ENCODE assay signal across 15 mouse cellular contexts in genomic region chr6:135092798-135093470, GRCm38 (mm10). TPM values are rescaled to one million over a fixed set of nuclear protein-coding genes. Genes with fewer than 3 reads are reported as not detected.
DNase-seq lines count a peak whose midpoint lies in the region; ATAC-seq and TF ChIP-seq lines count a peak whose summit lies in the region.
"Had no signal": no experiment of that assay in that cellular context is flagged by ENCODE, and none has a peak within 500 bp of the region (broad histone marks: within the 10 kb centered on the region; RNA-seq: fewer than 3 reads in every experiment).

No protein-coding gene starts in this region.

- H3K9ac ChIP-seq in forebrain, postnatal 0 days: no peak overlapping the region
- H3K9ac ChIP-seq: limb, embryonic 12.5 days; lung, embryonic 14.5 days; stomach, embryonic 15.5 days had no signal

- H3K36me3 ChIP-seq in forebrain, postnatal 0 days (ENCODE audit: insufficient read depth): no peaks in the 10 kb centered on the region
- no peaks in the 10 kb centered on the region for H3K36me3 ChIP-seq in embryonic facial prominence, embryonic 10.5 days (replicated peaks)
- H3K36me3 ChIP-seq: limb, embryonic 12.5 days; stomach, embryonic 15.5 days had no signal

- no peaks in the 10 kb centered on the region for H3K9me3 ChIP-seq in forebrain, postnatal 0 days (ENCODE audit: low read length)
- no peaks in the 10 kb centered on the region for H3K9me3 ChIP-seq in embryonic facial prominence, embryonic 10.5 days
- H3K9me3 ChIP-seq: limb, embryonic 12.5 days; stomach, embryonic 15.5 days had no signal

- no peaks in the 10 kb centered on the region for H3K27me3 ChIP-seq in forebrain, postnatal 0 days (ENCODE audit: insufficient read depth, low read length)
- H3K27me3 ChIP-seq in embryonic facial prominence, embryonic 10.5 days (replicated peaks; ENCODE audit: low read depth, poor library complexity, severe bottlenecking): peaks cover 7% of the 10 kb centered on the region; the same call in 1 of the 2 replicates
- H3K27me3 ChIP-seq: limb, embryonic 12.5 days; stomach, embryonic 15.5 days had no signal

- H3K4me3 ChIP-seq in forebrain, postnatal 0 days (ENCODE audit: low read depth, low read length): no peak overlapping the region
- no peak overlapping the region for H3K4me3 ChIP-seq in embryonic facial prominence, embryonic 10.5 days
- H3K4me3 ChIP-seq: heart, adult 2 months; limb, embryonic 12.5 days; stomach, embryonic 15.5 days had no signal

- ATAC-seq in forebrain, postnatal 0 days: peak; percentile 91

- 59% methylated on average over 12 of the region's 12 CpGs for WGBS in forebrain, postnatal 0 days
- WGBS in embryonic facial prominence, embryonic 10.5 days: 89% methylated on average over 12 of the region's 12 CpGs

- H3K4me1 ChIP-seq in forebrain, postnatal 0 days (ENCODE audit: insufficient read depth): peaks cover 3% of the 10 kb centered on the region; the same call in 1 of the 2 replicates
- H3K4me1 ChIP-seq in embryonic facial prominence, embryonic 10.5 days: peaks cover 6% of the 10 kb centered on the region; the same call in 1 of the 2 replicates

- TF ChIP-seq CTCF in forebrain, postnatal 0 days (IDR thresholded peaks at IDR 0.05; ENCODE audit: low read depth): no peak

- DNase-seq in layer of hippocampus, adult 11-12 months (ENCODE audit: low spot score): peak; percentile 57
- DNase-seq in layer of hippocampus, postnatal 25 days (ENCODE audit: extremely low spot score in 1 of 2, low spot score in 1 of 2): no peak
- peak; percentile 78 for DNase-seq in forebrain, postnatal 0 days
- peak; percentile 21 to 35 for DNase-seq in layer of hippocampus, postnatal 10 days (ENCODE audit: low spot score in 2 of 2)
- DNase-seq in right cerebral cortex, postnatal 14 days: peak; percentile 27
- no peak for DNase-seq in retina, embryonic 14.5 days (ENCODE audit: low spot score)
- DNase-seq in embryonic facial prominence, embryonic 10.5 days (ENCODE audit: low spot score): no peak
- DNase-seq in kidney, postnatal 14 days: no peak
- DNase-seq: heart, adult 2 months; lung, embryonic 14.5 days had no signal

- no peak overlapping the region for H3K4me2 ChIP-seq in forebrain, postnatal 0 days (ENCODE audit: low read depth)
- H3K4me2 ChIP-seq: limb, embryonic 12.5 days; lung, embryonic 14.5 days; stomach, embryonic 15.5 days had no signal

- H3K27ac ChIP-seq in forebrain, postnatal 0 days (ENCODE audit: low read depth, low read length): peak overlapping the region; percentile 79
- no peak overlapping the region for H3K27ac ChIP-seq in embryonic facial prominence, embryonic 10.5 days (replicated peaks)
- H3K27ac ChIP-seq: heart, adult 2 months; limb, embryonic 12.5 days; stomach, embryonic 15.5 days had no signal

RNA-seq across cellular contexts. Expression of gene Gprc5d, which starts 25.1 kb away (rescaled TPM):
- not detected for total RNA-seq in layer of hippocampus, postnatal 25 days (2021)
- not detected in 2 replicates for total RNA-seq in forebrain, postnatal 0 days (2014; rRNA removed)
- polyA plus RNA-seq in forebrain, postnatal 0 days (2015; fragmentation: Nextera tagmentation; extraction: Ambion mirVana): 0.19 TPM in 1 of 2 replicates, not detected in the other
- total RNA-seq in layer of hippocampus, postnatal 10 days (2021): not detected
- not detected in 2 replicates for polyA plus RNA-seq in embryonic facial prominence, embryonic 10.5 days (2016; fragmentation: Nextera tagmentation; extraction: Ambion mirVana)
- total RNA-seq: heart, adult 2 months; hematopoietic stem cell, adult 5-6 weeks; megakaryocyte-erythroid progenitor cell, adult 5-6 weeks had no signal
- polyA plus RNA-seq: heart, adult 2 months; kidney, embryonic 14.5 days; limb, embryonic 12.5 days; lung, embryonic 14.5 days; stomach, embryonic 15.5 days had no signal

RNA-seq across cellular contexts. Expression of gene Gprc5a, which starts 27.5 kb away (rescaled TPM):
- not detected for total RNA-seq in layer of hippocampus, postnatal 25 days (2021)
- 0.43 and 0.62 TPM in 2 replicates for total RNA-seq in forebrain, postnatal 0 days (2014; rRNA removed)
- 0.47 and 0.60 TPM in 2 replicates for polyA plus RNA-seq in forebrain, postnatal 0 days (2015; fragmentation: Nextera tagmentation; extraction: Ambion mirVana)
- under 1 TPM; 0.16 TPM for total RNA-seq in layer of hippocampus, postnatal 10 days (2021)
- polyA plus RNA-seq in embryonic facial prominence, embryonic 10.5 days (2016; fragmentation: Nextera tagmentation; extraction: Ambion mirVana): 2.5 and 2.8 TPM in 2 replicates

Comparison
In these comparisons a context has a peak if more than half of its experiments do, and no peak if none do; other contexts are left out.
1. DNase-seq: peak in layer of hippocampus, adult 11-12 months (single experiment), forebrain, postnatal 0 days (single experiment), layer of hippocampus, postnatal 10 days (2 of 2) and right cerebral cortex, postnatal 14 days (single experiment); none in layer of hippocampus, postnatal 25 days (0 of 2), retina, embryonic 14.5 days (single experiment), embryonic facial prominence, embryonic 10.5 days (single experiment) and kidney, postnatal 14 days (single experiment).